Mouse (Mus musculus): ENCODE results near the gene Bcl6. TPM values are rescaled to one million over a fixed set of nuclear protein-coding genes. Genes with fewer than 3 reads are reported as not detected.

Gene Bcl6
- polyA plus RNA-seq, 1 experiment from 2014 or later = 1.5 TPM

- H3K27me3 ChIP-seq = no peaks in the 10 kb centered on the region
- WGBS = 80% methylated on average over 7 of the region's 7 CpGs
- no peak overlapping the region for H3K9ac ChIP-seq
- no peak overlapping the region for H3K27ac ChIP-seq
- ATAC-seq (ENCODE audit: low FRiP score, low read depth) = no peak
- H3K4me2 ChIP-seq (replicated peaks) = no peak overlapping the region
- H3K9me3 ChIP-seq = peaks cover 7% of the 10 kb centered on the region; the same call in 1 of the 2 replicates
- H3K4me1 ChIP-seq = peaks cover 24% of the 10 kb centered on the region
- H3K4me3 ChIP-seq = no peak overlapping the region
- peaks cover 31% of the 10 kb centered on the region for H3K36me3 ChIP-seq
Observed at GRCm38 (mm10) chr16:23967301-23967700, 21.4 kb downstream of the Bcl6 start.

GRCm38 (mm10) chr16:23966066-23966465 is 22.6 kb downstream of the Bcl6 start:
- H3K9me3 ChIP-seq = peaks cover 7% of the 10 kb centered on the region; the same call in 1 of the 2 replicates
- no peak overlapping the region for H3K27ac ChIP-seq
- no peak overlapping the region for H3K4me3 ChIP-seq
- peaks cover 22% of the 10 kb centered on the region for H3K36me3 ChIP-seq
- H3K4me2 ChIP-seq (replicated peaks) = no peak overlapping the region
- ATAC-seq (ENCODE audit: low FRiP score, low read depth) = no peak
- H3K9ac ChIP-seq = no peak overlapping the region
- WGBS = 86% methylated on average over 14 of the region's 14 CpGs
- H3K4me1 ChIP-seq = peaks cover 21% of the 10 kb centered on the region
- H3K27me3 ChIP-seq = no peaks in the 10 kb centered on the region

DNA sequence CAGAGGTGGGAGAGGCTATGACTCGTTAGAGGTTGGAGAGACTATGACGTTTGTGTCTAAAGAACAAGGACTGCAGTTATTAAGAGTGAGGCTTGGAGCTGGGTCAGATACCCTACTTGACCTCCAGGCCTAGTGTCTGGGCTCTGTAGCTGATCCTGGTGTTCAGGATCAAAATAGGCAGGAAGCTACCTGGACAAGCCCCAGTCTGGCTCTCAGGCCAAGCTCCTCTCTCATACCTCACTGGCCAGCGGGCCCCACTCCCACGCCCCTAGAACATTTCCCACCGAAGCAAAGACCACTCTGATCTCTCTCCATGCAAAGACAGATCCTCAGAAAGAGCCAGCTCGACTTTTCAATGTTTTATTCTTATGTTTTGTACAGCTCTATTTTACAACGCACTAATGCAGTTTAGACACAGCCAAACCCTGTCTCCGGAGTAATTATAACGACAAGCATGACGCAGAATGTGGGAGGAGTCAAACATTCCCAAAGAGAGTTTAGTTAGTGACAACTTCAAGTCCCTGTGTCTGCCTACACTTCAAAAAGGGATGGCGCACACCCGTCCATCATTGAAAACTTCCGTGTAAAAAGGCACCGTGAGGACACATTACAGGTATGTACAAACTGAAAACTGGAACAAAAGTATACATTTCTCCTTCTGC is 23.8 kb downstream of the Bcl6 start:
- WGBS = 76% methylated on average over 14 of the region's 14 CpGs
- peaks cover 13% of the 10 kb centered on the region for H3K4me1 ChIP-seq
- no peaks in the 10 kb centered on the region for H3K27me3 ChIP-seq
- no peak overlapping the region for H3K4me2 ChIP-seq (replicated peaks)
- H3K4me3 ChIP-seq = no peak overlapping the region
- H3K9me3 ChIP-seq = peaks cover 7% of the 10 kb centered on the region; the same call in 1 of the 2 replicates
- no peak overlapping the region for H3K27ac ChIP-seq
- no peak for ATAC-seq (ENCODE audit: low FRiP score, low read depth)
- H3K36me3 ChIP-seq = peaks cover 20% of the 10 kb centered on the region
- H3K9ac ChIP-seq = no peak overlapping the region

GRCm38 (mm10) chr16:23963896-23964668 is 24.6 kb downstream of the Bcl6 start:
- peaks cover 11% of the 10 kb centered on the region for H3K4me1 ChIP-seq
- H3K27ac ChIP-seq = no peak overlapping the region
- peaks cover 7% of the 10 kb centered on the region; the same call in 1 of the 2 replicates for H3K9me3 ChIP-seq
- peaks cover 20% of the 10 kb centered on the region for H3K36me3 ChIP-seq
- H3K4me3 ChIP-seq = no peak overlapping the region
- H3K9ac ChIP-seq = no peak overlapping the region
- ATAC-seq (ENCODE audit: low FRiP score, low read depth) = no peak
- WGBS = 54% methylated on average over 22 of the region's 22 CpGs
- no peak overlapping the region for H3K4me2 ChIP-seq (replicated peaks)
- no peaks in the 10 kb centered on the region for H3K27me3 ChIP-seq

GRCm38 (mm10) chr16:23962401-23962800 is 26.3 kb downstream of the Bcl6 start:
- 80% methylated on average over 2 of the region's 2 CpGs for WGBS
- Histone ChIP-seq H3K9me3 (peaks cover 3% of the 10 kb centered on the region; the same call in 1 of the 2 replicates), H3K9ac (no peak overlapping the region), H3K36me3 (peaks cover 5% of the 10 kb centered on the region), H3K4me2 (replicated peaks) (no peak overlapping the region), H3K27ac (no peak overlapping the region), H3K27me3 (no peaks in the 10 kb centered on the region), H3K4me1 (peaks cover 11% of the 10 kb centered on the region), H3K4me3 (no peak overlapping the region)
- no peak for ATAC-seq (ENCODE audit: low FRiP score, low read depth)

DNA sequence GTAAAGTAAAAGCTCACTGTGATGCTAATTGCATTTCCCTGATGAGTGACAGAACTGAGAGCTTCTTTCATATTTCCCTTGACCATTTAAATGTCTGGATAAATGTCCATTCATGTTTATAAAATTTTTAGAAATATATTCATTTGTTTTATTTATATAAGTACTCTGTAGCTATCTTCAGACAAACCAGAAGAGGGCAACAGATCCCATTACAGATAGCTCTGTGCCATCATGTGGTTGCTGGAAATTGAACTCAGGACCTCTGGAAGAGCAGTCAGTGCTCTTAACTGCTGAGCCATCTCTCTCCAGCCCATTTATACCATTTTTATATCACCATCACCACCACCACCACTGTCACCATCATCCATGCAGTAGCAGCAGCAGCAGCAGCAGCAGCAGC is 29.7 kb downstream of the Bcl6 start:
- no peak overlapping the region for H3K4me3 ChIP-seq
- no peak for ATAC-seq (ENCODE audit: low FRiP score, low read depth)
- H3K4me1 ChIP-seq = peaks cover 3% of the 10 kb centered on the region
- H3K27me3 ChIP-seq = no peaks in the 10 kb centered on the region
- peaks cover 3% of the 10 kb centered on the region; the same call in 1 of the 2 replicates for H3K9me3 ChIP-seq
- H3K4me2 ChIP-seq (replicated peaks) = no peak overlapping the region
- H3K9ac ChIP-seq = no peak overlapping the region
- no peak overlapping the region for H3K27ac ChIP-seq
- no peaks in the 10 kb centered on the region for H3K36me3 ChIP-seq

DNA sequence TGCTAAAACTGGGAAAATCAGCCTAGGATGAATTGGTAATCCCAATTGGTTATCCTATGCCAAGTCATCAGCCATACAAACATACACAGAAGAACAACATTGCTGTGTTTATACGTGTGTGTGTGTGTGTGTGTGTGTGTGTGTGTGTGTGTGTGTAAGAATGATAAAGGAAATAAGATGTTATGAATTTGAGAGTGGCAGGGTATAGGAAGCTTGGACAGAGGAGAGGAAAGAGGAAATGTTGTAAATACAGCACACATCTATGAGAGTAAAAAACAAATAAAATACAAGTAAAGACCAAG is 34.7 kb downstream of the Bcl6 start:
- H3K4me3 ChIP-seq = no peak overlapping the region
- H3K4me1 ChIP-seq = 0 out of 2 replicates have a peak, but pooled peaks cover 4% of the 10 kb centered on the region
- ATAC-seq (ENCODE audit: low FRiP score, low read depth) = no peak
- no peak overlapping the region for H3K4me2 ChIP-seq (replicated peaks)
- H3K36me3 ChIP-seq = no peaks in the 10 kb centered on the region
- 13% methylated on average over 1 of the region's 1 CpGs for WGBS
- no peaks in the 10 kb centered on the region for H3K9me3 ChIP-seq
- no peaks in the 10 kb centered on the region for H3K27me3 ChIP-seq
- no peak overlapping the region for H3K9ac ChIP-seq
- no peak overlapping the region for H3K27ac ChIP-seq

DNA sequence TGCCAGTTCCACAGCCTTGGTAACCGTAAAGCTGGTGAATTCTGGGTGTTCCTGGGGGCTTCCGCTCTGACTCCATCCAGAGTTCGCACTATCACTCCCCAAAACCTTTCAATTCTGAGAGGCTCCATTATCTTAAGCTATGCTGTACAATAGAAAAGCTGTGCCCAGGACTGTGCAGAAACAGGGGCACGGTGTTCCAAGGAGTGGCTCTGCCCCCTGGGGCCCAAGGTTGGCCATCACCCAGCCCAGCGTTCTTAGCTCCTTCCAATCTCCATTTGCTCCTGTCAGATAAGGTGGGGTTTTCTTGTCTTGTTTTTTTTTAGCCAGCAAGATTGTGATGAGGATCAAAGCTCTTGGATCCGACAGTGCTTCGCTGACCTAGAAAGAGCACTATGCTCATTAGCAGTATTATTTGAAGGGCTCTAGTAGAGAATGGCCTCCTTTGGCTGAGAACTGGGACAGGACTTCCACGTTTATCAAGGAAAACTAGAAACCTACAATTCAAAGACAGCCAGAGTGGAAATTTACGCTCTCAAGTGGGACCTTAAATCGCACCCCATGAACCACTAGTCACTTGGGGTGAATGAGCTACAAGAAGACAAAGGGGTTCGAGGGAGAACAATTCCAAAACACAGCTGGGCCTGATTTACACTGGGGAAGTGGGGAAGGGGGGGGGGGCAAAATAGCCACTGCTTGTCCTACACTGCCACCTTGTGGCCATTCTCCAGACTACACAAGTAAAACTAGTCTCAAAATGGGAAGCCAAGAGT is 35.3 kb downstream of the Bcl6 start:
- Histone ChIP-seq H3K27ac (no peak overlapping the region), H3K36me3 (no peaks in the 10 kb centered on the region), H3K9me3 (no peaks in the 10 kb centered on the region), H3K4me2 (replicated peaks) (no peak overlapping the region), H3K9ac (0 out of 2 replicates have a peak overlapping the region, but pooled peaks have one; percentile 25), H3K4me1 (0 out of 2 replicates have a peak, but pooled peaks cover 4% of the 10 kb centered on the region), H3K27me3 (no peaks in the 10 kb centered on the region), H3K4me3 (no peak overlapping the region)
- 48% methylated on average over 11 of the region's 11 CpGs for WGBS
- ATAC-seq (ENCODE audit: low FRiP score, low read depth) = peak; percentile 72

DNA sequence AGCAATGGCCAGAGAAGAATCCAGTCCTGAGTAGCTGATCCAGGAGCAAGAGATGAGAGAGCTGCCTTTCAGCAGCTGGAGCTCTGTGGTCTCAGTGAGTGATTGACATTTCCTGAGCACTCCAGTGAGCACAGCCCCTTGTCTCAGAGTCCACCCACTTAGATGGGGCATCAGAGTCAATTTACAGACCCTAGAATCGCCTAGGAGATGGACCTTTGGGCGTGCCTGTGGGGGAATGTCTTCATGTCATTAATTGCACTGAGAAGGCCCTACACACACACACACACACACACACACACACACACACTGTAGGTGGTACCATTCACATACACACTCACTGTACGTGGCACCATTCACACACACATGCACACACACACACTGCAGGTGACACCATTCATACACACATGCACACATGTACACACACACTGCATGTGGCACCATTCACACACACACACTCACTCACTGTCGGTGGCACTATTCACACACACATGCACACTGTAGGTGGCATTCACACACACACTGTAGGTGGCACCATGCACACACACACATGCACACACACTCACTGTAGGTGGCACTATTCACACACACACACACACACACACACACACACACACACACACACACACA is 36.4 kb downstream of the Bcl6 start:
- Histone ChIP-seq H3K27ac (no peak overlapping the region), H3K4me1 (0 out of 2 replicates have a peak, but pooled peaks cover 4% of the 10 kb centered on the region), H3K4me2 (replicated peaks) (no peak overlapping the region), H3K9me3 (no peaks in the 10 kb centered on the region), H3K27me3 (no peaks in the 10 kb centered on the region), H3K9ac (no peak overlapping the region), H3K36me3 (no peaks in the 10 kb centered on the region), H3K4me3 (no peak overlapping the region)
- no peak for ATAC-seq (ENCODE audit: low FRiP score, low read depth)
- WGBS = 67% methylated on average over 4 of the region's 4 CpGs

DNA sequence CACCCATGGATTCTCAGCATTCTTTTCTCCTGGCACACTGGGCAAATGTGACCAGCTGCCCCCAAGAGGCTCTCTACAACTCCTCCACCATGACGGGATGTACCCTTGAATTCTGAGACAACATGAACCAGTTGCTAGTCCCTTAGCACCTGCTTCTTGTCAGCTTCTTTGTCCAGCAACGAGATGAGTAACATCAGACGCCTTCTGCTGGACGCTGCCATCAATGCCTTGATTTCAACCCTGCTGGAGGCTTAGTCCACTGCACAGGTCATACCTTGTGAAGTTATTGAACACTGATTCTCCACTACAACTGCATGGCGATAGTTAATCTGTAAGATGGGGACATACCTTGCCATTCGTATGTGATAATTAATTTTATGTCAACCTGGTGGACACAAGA is 41.0 kb downstream of the Bcl6 start:
- Histone ChIP-seq H3K9me3 (no peaks in the 10 kb centered on the region), H3K27me3 (no peaks in the 10 kb centered on the region), H3K4me2 (replicated peaks) (no peak overlapping the region), H3K4me3 (no peak overlapping the region), H3K9ac (no peak overlapping the region), H3K36me3 (no peaks in the 10 kb centered on the region), H3K4me1 (no peaks in the 10 kb centered on the region), H3K27ac (no peak overlapping the region)
- 87% methylated on average over 6 of the region's 6 CpGs for WGBS
- ATAC-seq (ENCODE audit: low FRiP score, low read depth) = no peak

GRCm38 (mm10) chr16:23944801-23945200 is 43.9 kb downstream of the Bcl6 start:
- Histone ChIP-seq H3K27me3 (no peaks in the 10 kb centered on the region), H3K4me2 (replicated peaks) (no peak overlapping the region), H3K36me3 (no peaks in the 10 kb centered on the region), H3K27ac (no peak overlapping the region), H3K4me1 (no peaks in the 10 kb centered on the region), H3K9me3 (no peaks in the 10 kb centered on the region), H3K4me3 (no peak overlapping the region), H3K9ac (no peak overlapping the region)
- ATAC-seq (ENCODE audit: low FRiP score, low read depth) = no peak
- 40% methylated on average over 3 of the region's 3 CpGs for WGBS

- no peak overlapping the region for H3K27ac ChIP-seq
- H3K36me3 ChIP-seq = no peaks in the 10 kb centered on the region
- no peak for ATAC-seq (ENCODE audit: low FRiP score, low read depth)
- 86% methylated on average over 2 of the region's 2 CpGs for WGBS
- H3K4me3 ChIP-seq = no peak overlapping the region
- H3K27me3 ChIP-seq = no peaks in the 10 kb centered on the region
- no peaks in the 10 kb centered on the region for H3K9me3 ChIP-seq
- H3K9ac ChIP-seq = no peak overlapping the region
- no peak overlapping the region for H3K4me2 ChIP-seq (replicated peaks)
- no peaks in the 10 kb centered on the region for H3K4me1 ChIP-seq
Observed at GRCm38 (mm10) chr16:23934397-23934796, 54.3 kb downstream of the Bcl6 start.
